Mouse (Mus musculus) limb, embryonic 13.5 days (tissue): Measurements from ENCODE around the gene Stk32c. TPM values are rescaled to one million over a fixed set of nuclear protein-coding genes. Genes with fewer than 3 reads are reported as not detected.

Source experiments
- ATAC-seq: fragments of 200-750 bp; cut with Nextera tagmentation; 2 replicates; pipeline ENCODE4 v1.8.0; 2017; ENCODE audit warnings: low read depth, moderate number of reproducible peaks, moderate TSS enrichment; ENCODE audit not compliant: low FRiP score
- H3K27ac ChIP-seq: fragments of 300-500 bp; sonication (generic); 2 replicates; pipeline ENCODE4 v1.5.1; 2015; ENCODE audit warnings: inconsistent platforms, mild to moderate bottlenecking, moderate library complexity
- H3K27me3 ChIP-seq: fragments of 300-500 bp; sonication (generic); 2 replicates; pipeline ENCODE4 v1.6.1; 2015; ENCODE audit warnings: mild to moderate bottlenecking, inconsistent platforms
- H3K36me3 ChIP-seq: fragments of 300-500 bp; sonication (generic); 2 replicates; pipeline ENCODE4 v1.6.1; 2015; ENCODE audit warnings: inconsistent platforms, mild to moderate bottlenecking, moderate library complexity
- H3K4me1 ChIP-seq: fragments of 300-500 bp; sonication (generic); 2 replicates; pipeline ENCODE4 v1.6.1; 2015; ENCODE audit warnings: inconsistent platforms
- H3K4me2 ChIP-seq: fragments of 300-500 bp; sonication (generic); replicated peaks from 2 replicates; pipeline ENCODE4 v1.6.1; 2015; ENCODE audit warnings: inconsistent platforms, mild to moderate bottlenecking, moderate library complexity
- H3K4me3 ChIP-seq: fragments of 300-500 bp; sonication (generic); 2 replicates; pipeline ENCODE4 v1.5.1; 2015; ENCODE audit warnings: moderate library complexity, mild to moderate bottlenecking, inconsistent platforms
- H3K9ac ChIP-seq: fragments of 300-500 bp; sonication (generic); 2 replicates; pipeline ENCODE4 v1.6.1; 2015; ENCODE audit warnings: mild to moderate bottlenecking, inconsistent platforms
- H3K9me3 ChIP-seq: fragments of 300-500 bp; sonication (generic); 2 replicates; pipeline ENCODE4 v1.6.1; 2016; ENCODE audit warnings: inconsistent platforms
- WGBS: fragments of 180-500 bp; shearing (Covaris S2); methylation state at CpG from one replicate; pipeline ENCODE4 v1.1.7; 2015; 5-methylcytosine and 5-hydroxymethylcytosine counted together
- polyA plus RNA-seq: library from polyadenylated mRNA; unstranded; fragments of >200 nt; fragmentation: Nextera tagmentation; extraction: Ambion mirVana; gene quantifications from 2 replicates; pipeline ENCODE4 v1.2.1, GENCODE M21; 2015

Stk32c gene
- polyA plus RNA-seq, 1 experiment from 2014 or later = 0.17 TPM

DNA sequence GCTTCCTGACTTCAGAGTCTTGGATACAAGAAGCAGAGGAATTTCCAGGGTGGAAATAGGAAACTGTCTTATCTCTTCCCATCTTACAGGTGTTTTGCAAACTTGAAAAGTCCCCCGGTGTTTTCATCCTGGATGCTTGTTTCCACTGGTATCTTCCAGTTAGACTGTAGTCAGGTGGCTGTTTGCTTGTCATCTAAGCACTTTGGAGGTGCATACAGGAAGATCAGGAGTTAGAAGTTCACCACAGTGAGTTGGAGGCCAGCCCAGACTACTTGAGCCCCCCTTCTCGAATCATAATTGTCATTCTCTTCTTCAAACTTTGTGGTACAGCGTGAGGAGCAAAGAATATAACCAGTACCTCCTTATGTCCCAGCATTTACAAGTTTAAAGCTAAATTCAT, 1.1 kb upstream of the Stk32c start:
- Histone ChIP-seq H3K4me1 (peaks cover 17% of the 10 kb centered on the region), H3K9me3 (no peaks in the 10 kb centered on the region), H3K9ac (no peak overlapping the region), H3K36me3 (no peaks in the 10 kb centered on the region), H3K4me3 (no peak overlapping the region), H3K27me3 (no peaks in the 10 kb centered on the region), H3K4me2 (no peak overlapping the region), H3K27ac (no peak overlapping the region)
- ATAC-seq = no peak
- WGBS = 85% methylated on average over 3 of the region's 3 CpGs

DNA sequence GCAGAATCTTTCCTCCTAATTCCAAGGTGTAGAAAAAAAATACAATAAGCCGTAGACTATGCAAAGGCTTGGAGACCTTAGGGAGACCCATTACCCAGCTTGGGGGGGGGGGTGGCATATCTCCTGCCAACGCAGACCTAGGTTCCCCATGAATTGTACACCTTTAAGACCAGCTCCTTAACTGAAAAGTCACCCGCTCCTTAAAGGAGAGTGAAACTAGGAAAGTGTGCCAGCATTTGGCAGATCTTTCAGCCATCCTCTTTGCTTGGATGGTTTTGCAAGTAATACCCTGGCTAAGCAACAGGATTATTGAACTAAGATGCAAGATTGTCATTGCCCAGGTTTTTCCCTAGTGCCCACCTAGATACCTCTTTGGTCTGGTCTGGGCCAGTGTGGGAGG, 644 bp upstream of the Stk32c start:
- H3K4me2 ChIP-seq = peak overlapping the region; percentile 67
- no peaks in the 10 kb centered on the region for H3K36me3 ChIP-seq
- peak overlapping the region; percentile 60 for H3K4me3 ChIP-seq
- H3K27me3 ChIP-seq = no peaks in the 10 kb centered on the region
- H3K9ac ChIP-seq = peak overlapping the region; percentile 65
- peaks cover 14% of the 10 kb centered on the region for H3K4me1 ChIP-seq
- H3K27ac ChIP-seq = no peak overlapping the region
- H3K9me3 ChIP-seq = no peaks in the 10 kb centered on the region
- WGBS = 58% methylated on average over 3 of the region's 3 CpGs
- no peak for ATAC-seq

DNA sequence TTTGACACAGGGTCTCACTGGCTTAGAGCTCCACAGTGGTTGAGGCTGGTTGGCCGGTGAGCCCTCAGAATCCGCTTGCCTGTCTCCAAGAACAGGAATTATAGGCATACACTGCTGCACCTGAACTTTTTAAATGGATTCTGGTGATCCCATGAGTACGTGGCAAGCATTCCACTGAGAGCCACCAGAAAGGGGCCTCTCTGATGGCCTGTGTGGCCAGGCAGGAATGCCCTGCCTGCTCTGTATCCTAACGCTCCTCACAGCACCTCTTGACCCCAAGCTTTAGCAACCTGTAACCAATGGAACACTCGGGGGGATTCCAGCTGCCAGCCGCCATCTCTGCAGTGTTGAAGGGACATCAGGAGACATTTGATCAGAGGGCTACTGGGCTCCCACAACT, 1.3 kb downstream of the Stk32c start:
- no peak overlapping the region for H3K9ac ChIP-seq
- no peaks in the 10 kb centered on the region for H3K9me3 ChIP-seq
- no peaks in the 10 kb centered on the region for H3K27me3 ChIP-seq
- no peaks in the 10 kb centered on the region for H3K36me3 ChIP-seq
- H3K4me2 ChIP-seq = no peak overlapping the region
- no peak for ATAC-seq
- H3K4me1 ChIP-seq = peaks cover 8% of the 10 kb centered on the region
- H3K4me3 ChIP-seq = no peak overlapping the region
- WGBS = 82% methylated on average over 6 of the region's 6 CpGs
- no peak overlapping the region for H3K27ac ChIP-seq

DNA sequence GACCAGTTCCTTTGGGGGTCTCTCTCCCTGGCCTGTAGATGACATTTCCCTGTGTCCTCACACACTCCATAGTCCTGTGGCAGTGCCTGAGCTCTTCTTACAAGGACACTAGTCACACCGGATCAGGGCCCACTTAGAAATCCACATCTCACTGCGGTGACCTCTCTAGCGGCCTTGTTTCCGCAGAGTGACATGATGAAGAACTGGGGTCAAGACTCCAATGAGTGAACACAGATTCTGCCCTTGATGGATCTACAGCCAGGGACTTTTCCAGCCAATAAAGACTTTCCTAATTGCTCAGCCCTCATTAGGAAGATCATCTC, 4.4 kb downstream of the Stk32c start:
- WGBS = 56% methylated on average over 4 of the region's 4 CpGs
- no peak overlapping the region for H3K4me3 ChIP-seq
- peaks cover 7% of the 10 kb centered on the region for H3K4me1 ChIP-seq
- no peak overlapping the region for H3K4me2 ChIP-seq
- no peak overlapping the region for H3K27ac ChIP-seq
- no peaks in the 10 kb centered on the region for H3K9me3 ChIP-seq
- H3K9ac ChIP-seq = no peak overlapping the region
- no peaks in the 10 kb centered on the region for H3K36me3 ChIP-seq
- no peak for ATAC-seq
- H3K27me3 ChIP-seq = no peaks in the 10 kb centered on the region

DNA sequence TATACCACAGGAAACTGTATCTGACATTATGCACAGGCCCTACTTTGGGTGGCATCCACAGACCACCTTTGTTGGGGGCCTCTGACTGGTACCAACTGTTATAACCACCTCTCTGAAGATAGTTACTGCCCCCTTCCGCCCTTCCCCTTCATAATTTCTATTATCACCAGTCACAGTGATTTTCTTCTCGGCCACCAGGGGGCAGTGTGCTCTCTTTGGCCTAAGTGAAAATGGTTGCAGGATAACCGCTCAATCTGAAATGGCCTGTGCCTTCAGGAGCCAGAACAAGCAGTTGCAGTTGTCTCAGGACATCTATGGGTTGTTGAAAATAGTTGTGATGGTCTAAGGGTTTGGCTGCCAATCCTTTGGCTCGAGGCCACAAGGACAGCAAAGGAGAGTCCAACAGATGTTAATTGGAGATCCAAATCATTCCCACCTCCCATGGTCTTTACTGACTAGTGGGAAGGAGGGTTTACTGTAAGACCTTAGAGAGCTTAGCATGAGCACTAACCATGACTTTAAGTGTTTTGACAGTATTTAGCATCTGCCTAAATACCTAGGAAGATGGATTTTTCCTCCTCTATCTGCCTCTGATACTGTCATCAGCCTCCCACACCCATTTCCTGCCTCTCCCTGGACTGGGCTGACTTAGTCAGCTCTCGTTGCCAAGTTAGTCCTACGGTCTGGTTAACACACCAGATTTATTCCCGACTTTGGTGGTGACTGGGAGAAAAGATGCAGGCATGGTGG, 4.9 kb downstream of the Stk32c start:
- Histone ChIP-seq H3K4me1 (peaks cover 4% of the 10 kb centered on the region), H3K9me3 (no peaks in the 10 kb centered on the region), H3K27ac (no peak overlapping the region), H3K4me2 (no peak overlapping the region), H3K27me3 (no peaks in the 10 kb centered on the region), H3K4me3 (no peak overlapping the region), H3K9ac (no peak overlapping the region), H3K36me3 (no peaks in the 10 kb centered on the region)
- no peak for ATAC-seq
- WGBS = 27% methylated on average over 7 of the region's 7 CpGs

DNA sequence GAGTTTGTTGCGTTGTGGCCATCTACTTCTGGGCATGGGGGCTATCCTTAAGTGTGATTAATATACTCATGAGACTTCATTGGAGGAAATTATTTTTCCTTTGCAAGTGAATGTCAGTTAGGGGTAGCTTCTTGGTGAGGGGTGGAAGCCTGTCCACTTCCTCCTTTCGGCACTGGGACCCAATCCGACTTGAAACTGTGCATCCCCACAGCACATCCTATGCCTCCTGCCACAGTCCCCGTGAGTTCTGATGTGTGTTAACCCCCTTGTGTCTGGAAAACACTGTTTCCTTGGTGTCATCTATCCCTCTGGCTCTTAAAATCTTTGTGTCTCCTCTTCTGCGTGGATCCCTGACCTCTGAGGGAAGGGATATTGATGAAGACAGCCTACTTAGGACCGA, 11.9 kb downstream of the Stk32c start:
- WGBS = 62% methylated on average over 6 of the region's 6 CpGs
- no peak overlapping the region for H3K9ac ChIP-seq
- no peaks in the 10 kb centered on the region for H3K36me3 ChIP-seq
- peaks cover 21% of the 10 kb centered on the region for H3K27me3 ChIP-seq
- H3K27ac ChIP-seq = no peak overlapping the region
- H3K4me2 ChIP-seq = no peak overlapping the region
- no peaks in the 10 kb centered on the region for H3K4me1 ChIP-seq
- ATAC-seq = no peak
- H3K9me3 ChIP-seq = no peaks in the 10 kb centered on the region
- no peak overlapping the region for H3K4me3 ChIP-seq

DNA sequence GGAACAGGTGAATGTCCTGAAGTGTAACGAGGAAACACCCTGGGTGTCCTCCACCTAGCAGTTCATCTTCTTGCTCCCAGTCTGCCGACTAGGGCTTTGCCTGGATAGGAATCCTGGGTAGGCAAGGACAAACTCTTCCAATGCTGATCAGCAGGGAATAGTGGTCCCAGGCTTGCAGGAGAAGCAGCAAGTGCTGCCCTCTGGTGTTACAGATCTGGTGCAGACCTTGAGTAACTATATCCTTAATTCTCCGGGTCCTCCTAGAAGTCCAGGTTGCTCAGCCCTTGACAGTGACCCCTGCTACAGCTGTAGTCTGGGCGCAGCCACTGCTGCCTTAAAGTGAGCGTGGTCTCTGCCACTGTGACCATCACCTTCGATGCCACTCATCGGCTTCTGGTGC, 13.0 kb downstream of the Stk32c start:
- H3K9ac ChIP-seq = no peak overlapping the region
- no peak overlapping the region for H3K4me2 ChIP-seq
- H3K27ac ChIP-seq = no peak overlapping the region
- no peaks in the 10 kb centered on the region for H3K4me1 ChIP-seq
- no peak overlapping the region for H3K4me3 ChIP-seq
- H3K27me3 ChIP-seq = peaks cover 21% of the 10 kb centered on the region
- H3K36me3 ChIP-seq = no peaks in the 10 kb centered on the region
- no peaks in the 10 kb centered on the region for H3K9me3 ChIP-seq
- 36% methylated on average over 7 of the region's 7 CpGs for WGBS
- no peak for ATAC-seq

DNA sequence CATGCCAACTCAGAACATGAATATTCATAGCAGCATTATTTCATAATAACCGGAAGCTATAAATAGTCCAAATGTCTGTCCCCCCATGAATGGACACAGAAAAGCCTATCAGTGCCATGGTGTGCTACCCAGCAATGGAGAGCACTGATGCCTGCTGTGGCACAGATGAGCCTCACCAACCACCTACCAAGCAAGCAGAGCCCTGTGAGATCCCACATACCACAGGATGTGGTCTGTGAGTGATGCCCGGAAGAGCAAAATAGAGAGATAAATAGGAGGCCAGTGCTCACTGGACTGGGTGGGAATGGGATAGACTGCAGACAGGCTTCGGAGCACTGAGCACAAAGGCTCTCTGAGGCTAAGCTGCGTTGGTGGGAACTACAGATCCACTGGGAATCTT, 16.1 kb downstream of the Stk32c start:
- WGBS = 79% methylated on average over 4 of the region's 4 CpGs
- ATAC-seq = no peak
- no peaks in the 10 kb centered on the region for H3K9me3 ChIP-seq
- H3K36me3 ChIP-seq = no peaks in the 10 kb centered on the region
- no peak overlapping the region for H3K4me2 ChIP-seq
- H3K27ac ChIP-seq = no peak overlapping the region
- H3K27me3 ChIP-seq = peaks cover 23% of the 10 kb centered on the region
- H3K4me3 ChIP-seq = no peak overlapping the region
- H3K9ac ChIP-seq = no peak overlapping the region
- no peaks in the 10 kb centered on the region for H3K4me1 ChIP-seq

DNA sequence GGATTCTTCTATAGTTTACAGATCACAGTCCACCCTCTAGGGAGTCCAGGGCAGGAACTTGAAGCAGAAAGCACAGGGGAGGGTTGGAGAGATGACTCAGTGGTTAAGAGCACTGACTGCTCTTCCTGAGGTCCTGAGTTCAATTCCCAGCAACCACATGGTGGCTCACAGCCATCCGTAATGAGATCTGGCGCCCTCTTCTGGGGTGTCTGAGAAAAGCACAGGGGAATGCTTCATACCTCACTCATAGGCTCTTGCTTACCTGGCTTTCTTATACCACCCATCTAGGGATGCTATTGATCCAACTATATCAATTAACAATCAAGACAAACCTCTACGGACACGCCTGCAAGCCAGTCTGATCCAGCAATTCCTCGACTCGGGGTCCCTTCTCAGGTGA, 21.5 kb downstream of the Stk32c start:
- ATAC-seq = no peak
- no peak overlapping the region for H3K4me3 ChIP-seq
- H3K9me3 ChIP-seq = no peaks in the 10 kb centered on the region; the same call in 1 of the 2 replicates
- H3K36me3 ChIP-seq = no peaks in the 10 kb centered on the region
- no peak overlapping the region for H3K4me2 ChIP-seq
- H3K27me3 ChIP-seq = peaks cover 38% of the 10 kb centered on the region
- H3K9ac ChIP-seq = no peak overlapping the region
- peaks cover 9% of the 10 kb centered on the region for H3K4me1 ChIP-seq
- no peak overlapping the region for H3K27ac ChIP-seq
- WGBS = 66% methylated on average over 6 of the region's 6 CpGs

DNA sequence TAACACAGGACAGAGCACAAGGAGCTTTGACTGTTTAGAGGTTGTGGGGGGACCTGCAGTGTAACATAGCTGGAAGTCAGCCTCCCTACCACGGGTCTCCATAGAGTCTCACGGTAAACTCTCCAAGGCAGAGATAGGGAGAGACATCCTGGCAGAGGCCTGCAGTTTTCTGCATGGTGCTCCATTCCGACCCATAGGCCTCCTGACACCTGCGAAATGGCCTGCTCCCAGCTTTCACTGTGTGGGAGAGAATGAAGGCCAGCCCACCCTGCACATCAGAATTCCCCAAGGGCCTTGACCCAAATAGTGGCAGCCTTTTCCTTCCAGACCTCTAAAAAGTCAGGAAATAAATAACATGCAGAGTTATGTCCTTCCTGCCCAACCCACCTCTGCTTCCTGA, 22.5 kb downstream of the Stk32c start:
- H3K4me2 ChIP-seq = no peak overlapping the region
- peaks cover 9% of the 10 kb centered on the region for H3K4me1 ChIP-seq
- ATAC-seq = no peak
- WGBS = 94% methylated on average over 4 of the region's 4 CpGs
- no peak overlapping the region for H3K27ac ChIP-seq
- no peaks in the 10 kb centered on the region for H3K36me3 ChIP-seq
- no peak overlapping the region for H3K4me3 ChIP-seq
- peaks cover 48% of the 10 kb centered on the region for H3K27me3 ChIP-seq
- no peak overlapping the region for H3K9ac ChIP-seq
- no peaks in the 10 kb centered on the region; the same call in 1 of the 2 replicates for H3K9me3 ChIP-seq

DNA sequence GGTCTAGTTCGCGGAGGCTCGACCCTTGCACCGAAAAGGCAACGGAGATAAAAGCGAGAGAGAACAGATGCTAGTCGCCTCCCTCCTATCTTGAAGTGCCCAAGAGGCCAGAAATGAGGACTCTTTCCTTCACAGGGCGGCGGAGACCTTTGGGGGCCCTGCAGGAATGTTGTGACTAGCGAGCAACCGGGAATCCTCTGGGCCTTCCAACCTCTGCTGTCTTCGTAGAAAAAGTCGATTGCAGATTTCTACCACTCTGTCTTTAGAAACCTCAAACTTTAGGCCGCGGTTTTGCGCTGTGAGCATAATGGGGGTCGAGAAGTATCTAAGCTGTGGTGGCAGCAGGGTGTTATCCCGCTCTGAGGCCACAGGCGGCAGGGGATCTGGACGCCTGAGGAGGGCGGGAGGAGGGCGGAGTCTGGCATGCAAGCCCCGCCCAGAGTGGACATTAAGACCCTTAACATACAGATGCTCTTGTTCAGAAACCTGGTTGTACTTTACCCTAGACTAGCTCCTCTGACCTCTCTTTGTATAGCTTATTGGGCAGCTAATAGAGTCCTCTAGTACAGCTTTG, 24.4 kb downstream of the Stk32c start:
- WGBS = 2% methylated on average over 23 of the region's 23 CpGs
- peak; percentile 78 for ATAC-seq
- no peak overlapping the region for H3K27ac ChIP-seq
- H3K9ac ChIP-seq = peak overlapping the region; percentile 72
- H3K9me3 ChIP-seq = no peaks in the 10 kb centered on the region; the same call in 1 of the 2 replicates
- peak overlapping the region; percentile 98 for H3K4me2 ChIP-seq
- peaks cover 9% of the 10 kb centered on the region for H3K4me1 ChIP-seq
- no peaks in the 10 kb centered on the region for H3K36me3 ChIP-seq
- H3K4me3 ChIP-seq = peak overlapping the region; percentile 67
- peaks cover 58% of the 10 kb centered on the region for H3K27me3 ChIP-seq

DNA sequence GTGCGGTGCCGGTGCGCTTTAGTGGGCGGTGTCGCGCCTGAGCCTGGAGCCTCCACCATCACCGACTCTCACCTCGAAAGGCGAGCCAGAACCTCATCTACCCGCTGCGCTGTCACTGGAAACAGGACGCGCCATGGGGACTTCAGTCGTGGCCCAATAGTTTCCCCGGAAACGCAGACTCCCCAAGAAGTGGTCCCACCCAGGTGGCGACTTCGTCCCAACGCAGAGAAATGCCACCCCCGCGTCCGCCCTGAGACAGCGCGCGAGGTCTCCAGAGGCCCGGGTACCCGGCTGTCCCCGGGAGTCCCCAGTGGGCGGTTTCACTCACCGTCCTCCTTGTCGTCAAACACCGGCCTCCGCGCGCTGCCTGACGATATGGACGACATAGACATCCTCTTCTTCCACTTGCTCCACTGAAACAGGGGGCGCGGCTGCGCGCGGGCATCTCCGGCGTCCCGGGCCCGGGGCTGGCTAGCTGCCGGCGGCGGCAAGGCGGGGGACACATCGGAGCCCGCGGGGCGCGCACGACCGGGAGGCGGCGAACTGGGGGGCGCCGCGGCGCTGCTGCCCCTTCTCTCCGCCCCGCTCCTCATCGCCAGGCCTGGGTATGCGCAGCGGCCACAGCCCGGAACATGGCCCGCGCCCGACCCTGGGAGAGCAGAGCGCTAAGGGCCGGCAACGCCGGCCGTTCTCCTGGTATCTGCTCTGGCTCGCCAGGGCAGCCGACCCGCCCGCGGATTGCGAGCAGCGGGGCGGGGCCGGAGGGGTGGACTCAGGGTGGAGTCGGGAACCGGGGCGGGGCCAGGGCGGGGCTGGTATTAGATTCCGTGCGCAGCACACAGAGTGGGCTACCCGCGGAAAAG, 25.1 kb downstream of the Stk32c start:
- under 1% methylated on average over 76 of the region's 94 CpGs for WGBS
- peak; percentile 97 for ATAC-seq
- peaks cover 9% of the 10 kb centered on the region for H3K4me1 ChIP-seq
- H3K4me3 ChIP-seq = peak overlapping the region; percentile 67
- H3K9ac ChIP-seq = peak overlapping the region; percentile 72
- no peaks in the 10 kb centered on the region; the same call in 1 of the 2 replicates for H3K9me3 ChIP-seq
- no peak overlapping the region for H3K27ac ChIP-seq
- no peaks in the 10 kb centered on the region for H3K36me3 ChIP-seq
- H3K4me2 ChIP-seq = peak overlapping the region; percentile 98
- peaks cover 55% of the 10 kb centered on the region for H3K27me3 ChIP-seq
